Mouse (Mus musculus) heart, embryonic 16.5 days (tissue): ENCODE measurements at regions not wholly inside any gene's neighbourhood (a gene's known extent, or its start where the extent isn't known, plus 50 kb on each side); places are given as distances from the start of the nearest gene placed in this dataset.
"Not testable (repeated sequence)": the region's sequence is repeated elsewhere in the genome, so short reads cannot be mapped to it uniquely, and the experiment has no call there.

Experiments
- ATAC-seq: fragments of 200-750 bp; cut with Nextera tagmentation; replicated peaks from 2 replicates; pipeline ENCODE4 v1.8.0; 2017; ENCODE audit warnings: moderate number of reproducible peaks; ENCODE audit not compliant: insufficient read depth, low FRiP score; ENCODE audit errors: extremely low read depth
- H3K27ac ChIP-seq: fragments of 300-500 bp; sonication (generic); 2 replicates; pipeline ENCODE4 v1.5.1; 2014; ENCODE audit warnings: mild to moderate bottlenecking, low read length, control low read depth, moderate library complexity
- H3K27me3 ChIP-seq: fragments of 300-500 bp; sonication (generic); 2 replicates; pipeline ENCODE4 v1.6.1; 2014; ENCODE audit warnings: low read length, mixed read lengths; ENCODE audit not compliant: control insufficient read depth, insufficient read depth
- H3K36me3 ChIP-seq: fragments of 300-500 bp; sonication (generic); 2 replicates; pipeline ENCODE4 v1.6.1; 2014; ENCODE audit not compliant: control insufficient read depth, insufficient read depth
- H3K4me1 ChIP-seq: fragments of 300-500 bp; sonication (generic); 2 replicates; pipeline ENCODE4 v1.6.1; 2014; ENCODE audit warnings: low read length, mixed read lengths; ENCODE audit not compliant: control insufficient read depth, insufficient read depth
- H3K4me2 ChIP-seq: fragments of 300-500 bp; sonication (generic); 2 replicates; pipeline ENCODE4 v1.6.1; 2014; ENCODE audit warnings: low read depth, mild to moderate bottlenecking, control low read depth, low read length
- H3K4me3 ChIP-seq: fragments of 300-500 bp; sonication (generic); 2 replicates; pipeline ENCODE4 v1.5.1; 2014; ENCODE audit warnings: mild to moderate bottlenecking, control low read depth, low read length
- H3K9ac ChIP-seq: fragments of 300-500 bp; sonication (generic); 2 replicates; pipeline ENCODE4 v1.6.1; 2014; ENCODE audit warnings: low read length, control low read depth
- H3K9me3 ChIP-seq: fragments of 300-500 bp; sonication (generic); replicated peaks from 2 replicates; pipeline ENCODE4 v1.6.1; 2016; ENCODE audit warnings: low read length; ENCODE audit not compliant: control insufficient read depth
- WGBS: fragments of 180-500 bp; shearing (Covaris S2); extraction: QIAGEN DNeasy Blood & Tissue Kit; methylation state at CpG from one replicate; pipeline ENCODE4 v1.1.7; 2014; 5-methylcytosine and 5-hydroxymethylcytosine counted together

DNA sequence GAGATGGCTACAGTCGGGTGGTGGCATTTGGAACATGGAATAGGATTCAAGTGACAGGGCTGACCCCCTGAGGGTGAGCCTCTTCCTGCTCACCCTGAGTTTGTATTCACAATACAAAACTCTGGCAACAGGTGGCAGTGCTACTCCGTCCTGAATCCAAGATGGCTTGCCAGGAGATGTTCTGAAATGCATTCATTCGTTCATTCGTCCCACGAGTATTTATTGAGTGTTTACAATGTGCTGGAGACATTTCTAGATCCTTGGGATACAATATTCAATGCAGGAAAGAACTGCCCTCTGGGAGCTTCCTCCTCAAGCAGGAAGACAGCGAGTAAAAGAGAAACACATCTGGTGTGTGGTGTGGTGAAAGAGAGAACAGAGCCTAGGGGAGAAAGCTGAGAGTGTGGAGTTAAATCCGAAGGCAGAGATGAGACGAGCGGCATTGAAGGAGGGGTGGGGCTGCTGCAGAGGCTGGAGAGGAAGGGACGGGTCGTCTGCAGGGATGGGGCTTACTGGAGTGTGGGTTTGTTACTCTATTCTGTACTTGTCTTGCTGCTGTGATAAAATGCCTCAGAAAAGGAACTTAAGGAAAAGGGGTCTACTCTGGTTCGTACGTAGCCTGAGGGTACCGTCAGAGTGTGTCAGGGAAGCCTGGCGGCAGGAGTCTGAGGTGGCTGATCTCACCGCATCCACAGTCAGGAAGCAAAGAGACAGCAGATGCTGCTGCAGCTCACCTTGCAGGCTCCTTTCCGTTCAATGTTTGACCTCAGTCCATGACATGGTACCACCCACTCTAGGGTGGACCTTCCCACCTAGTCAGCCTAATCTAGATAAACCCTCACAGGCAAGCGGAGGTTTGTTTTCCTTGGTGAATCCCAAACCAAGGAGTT, 125.9 kb upstream of the Haao start:
- Histone ChIP-seq H3K36me3 (no peaks in the 10 kb centered on the region), H3K4me2 (peak overlapping the region; percentile 34), H3K9me3 (no peaks in the 10 kb centered on the region; the same call in 1 of the 2 replicates), H3K27ac (peak overlapping the region; percentile 21; the same call in 1 of the 2 replicates), H3K4me3 (peak overlapping the region; percentile 8; the same call in 1 of the 2 replicates), H3K9ac (no peak overlapping the region; the same call in 1 of the 2 replicates), H3K27me3 (no peaks in the 10 kb centered on the region), H3K4me1 (peaks cover 10% of the 10 kb centered on the region)
- 30% methylated on average over 18 of the region's 18 CpGs for WGBS
- ATAC-seq: no peak

DNA sequence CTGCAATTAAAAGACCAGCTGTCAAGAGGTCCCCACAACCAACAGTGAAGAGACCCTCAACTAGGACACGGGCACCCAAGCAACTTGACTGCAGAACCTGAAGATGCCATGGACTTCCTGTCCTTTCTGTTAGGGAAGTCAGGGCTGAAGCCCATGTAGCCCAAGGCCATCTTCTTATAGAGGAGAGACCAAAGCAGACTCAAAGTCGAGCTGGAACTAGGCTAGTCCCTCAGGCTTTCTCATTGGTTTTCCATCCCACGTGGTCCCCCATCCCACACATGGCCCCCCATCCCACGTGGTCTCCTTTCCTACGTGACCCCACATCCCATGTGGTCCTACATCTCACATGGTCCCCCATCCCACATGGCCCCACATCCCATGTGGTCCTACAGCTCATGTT, 125.1 kb upstream of the Haao start:
- WGBS: 85% methylated on average over 5 of the region's 5 CpGs
- H3K4me3 ChIP-seq: no peak overlapping the region
- no peak for ATAC-seq
- no peak overlapping the region for H3K9ac ChIP-seq
- H3K4me2 ChIP-seq: no peak overlapping the region
- H3K36me3 ChIP-seq: no peaks in the 10 kb centered on the region
- peaks cover 6% of the 10 kb centered on the region for H3K4me1 ChIP-seq
- no peaks in the 10 kb centered on the region; the same call in 1 of the 2 replicates for H3K9me3 ChIP-seq
- H3K27me3 ChIP-seq: no peaks in the 10 kb centered on the region
- H3K27ac ChIP-seq: no peak overlapping the region

DNA sequence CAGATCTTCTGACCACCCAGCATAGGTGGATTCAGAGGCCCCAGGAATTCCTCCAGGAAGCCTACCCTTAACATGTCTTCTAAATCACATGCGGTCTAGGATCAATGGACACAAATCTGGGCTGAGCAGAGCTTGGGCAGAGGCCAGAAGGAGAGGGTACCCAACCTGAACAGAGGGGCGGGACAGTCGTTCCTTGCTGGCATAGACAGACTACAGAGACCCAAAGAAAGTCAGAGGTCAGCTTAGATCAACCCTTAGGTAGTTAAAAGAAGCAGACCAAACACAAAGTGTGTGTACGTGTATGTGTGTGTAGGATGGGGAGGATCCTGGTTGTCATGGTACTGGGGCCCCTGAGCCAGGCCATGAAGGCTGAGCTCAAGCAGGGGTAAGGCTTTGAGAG, 124.7 kb upstream of the Haao start:
- no peak overlapping the region for H3K27ac ChIP-seq
- H3K4me3 ChIP-seq: no peak overlapping the region
- no peaks in the 10 kb centered on the region for H3K36me3 ChIP-seq
- ATAC-seq: no peak
- H3K9me3 ChIP-seq: no peaks in the 10 kb centered on the region; the same call in 1 of the 2 replicates
- no peak overlapping the region for H3K9ac ChIP-seq
- no peaks in the 10 kb centered on the region for H3K27me3 ChIP-seq
- H3K4me1 ChIP-seq: peaks cover 3% of the 10 kb centered on the region
- 82% methylated on average over 4 of the region's 4 CpGs for WGBS
- no peak overlapping the region for H3K4me2 ChIP-seq

DNA sequence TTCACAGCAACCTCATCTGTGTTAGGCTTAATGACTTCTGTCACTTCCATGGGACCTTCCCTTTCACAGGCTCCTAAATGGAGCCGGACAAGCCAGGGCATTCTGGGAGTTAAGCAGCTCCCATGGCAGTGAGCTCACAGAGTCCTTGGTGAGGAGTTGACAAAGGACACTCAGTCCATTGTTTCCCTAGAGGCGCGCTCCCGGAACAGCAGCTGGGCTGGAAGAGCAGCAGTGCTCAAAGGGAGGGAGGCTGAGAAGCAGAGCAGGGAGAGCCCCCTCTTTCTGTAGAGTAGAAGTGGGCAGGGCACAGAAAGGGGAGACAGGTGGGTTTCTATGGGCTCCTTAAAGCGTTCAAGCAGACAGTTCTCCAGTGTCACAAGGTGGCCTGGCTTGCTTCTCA, 124.3 kb upstream of the Haao start:
- no peak overlapping the region for H3K27ac ChIP-seq
- WGBS: 34% methylated on average over 5 of the region's 5 CpGs
- no peak overlapping the region for H3K9ac ChIP-seq
- no peaks in the 10 kb centered on the region for H3K27me3 ChIP-seq
- no peak overlapping the region for H3K4me3 ChIP-seq
- ATAC-seq: no peak; the same call in 1 of the 2 replicates
- peaks cover 3% of the 10 kb centered on the region for H3K4me1 ChIP-seq
- H3K4me2 ChIP-seq: no peak overlapping the region
- no peaks in the 10 kb centered on the region; the same call in 1 of the 2 replicates for H3K9me3 ChIP-seq
- H3K36me3 ChIP-seq: no peaks in the 10 kb centered on the region

DNA sequence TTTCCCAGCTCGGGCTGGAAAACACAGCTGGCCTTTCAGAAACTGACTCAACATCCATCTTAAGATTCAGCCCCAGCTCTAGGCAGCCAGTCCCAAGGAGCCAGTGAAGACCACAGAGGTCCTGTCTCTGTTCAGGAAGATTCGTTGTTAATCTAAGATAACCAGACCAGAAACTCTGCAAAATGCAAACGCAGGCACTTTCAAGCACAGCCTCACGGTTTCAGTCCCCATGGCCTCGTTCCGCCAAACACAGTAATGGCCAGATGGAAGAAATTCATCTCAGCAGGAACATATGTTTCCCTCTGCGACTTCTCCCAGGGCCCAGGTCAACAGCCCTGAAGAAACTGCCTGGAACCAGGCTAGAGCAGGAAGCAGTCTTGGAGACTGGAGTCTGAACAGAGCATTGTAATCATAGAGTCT, 121.7 kb upstream of the Haao start:
- Histone ChIP-seq H3K4me1 (peaks cover 3% of the 10 kb centered on the region), H3K9ac (no peak overlapping the region), H3K9me3 (peaks cover 6% of the 10 kb centered on the region), H3K4me2 (no peak overlapping the region), H3K27ac (peak overlapping the region; percentile 46), H3K27me3 (no peaks in the 10 kb centered on the region), H3K4me3 (no peak overlapping the region), H3K36me3 (no peaks in the 10 kb centered on the region)
- ATAC-seq: peak; percentile 31
- WGBS: 61% methylated on average over 7 of the region's 7 CpGs

DNA sequence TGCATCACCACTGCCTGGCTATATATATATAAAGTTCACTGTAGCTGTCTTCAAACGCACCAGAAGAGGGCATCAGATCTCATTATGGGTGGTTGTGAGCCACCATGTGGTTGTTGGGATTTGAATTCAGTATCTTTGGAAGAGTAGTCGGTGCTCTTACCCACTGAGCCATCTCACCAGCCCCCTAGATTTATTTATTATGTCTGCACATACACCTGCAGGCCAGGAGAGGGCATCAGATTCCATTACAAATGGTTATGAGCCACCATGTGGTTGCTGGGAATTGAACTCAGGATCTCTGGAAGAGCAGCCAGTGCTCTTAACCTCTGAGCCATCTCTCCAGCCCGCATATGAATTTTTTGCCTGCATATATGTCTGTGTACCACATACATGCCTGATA, 120.4 kb upstream of the Haao start:
- H3K27ac ChIP-seq, H3K36me3 ChIP-seq, H3K4me2 ChIP-seq, H3K27me3 ChIP-seq, H3K4me1 ChIP-seq, H3K9ac ChIP-seq, H3K9me3 ChIP-seq, ATAC-seq, H3K4me3 ChIP-seq: not testable (repeated sequence)
- WGBS: 86% methylated on average over 3 of the region's 3 CpGs

DNA sequence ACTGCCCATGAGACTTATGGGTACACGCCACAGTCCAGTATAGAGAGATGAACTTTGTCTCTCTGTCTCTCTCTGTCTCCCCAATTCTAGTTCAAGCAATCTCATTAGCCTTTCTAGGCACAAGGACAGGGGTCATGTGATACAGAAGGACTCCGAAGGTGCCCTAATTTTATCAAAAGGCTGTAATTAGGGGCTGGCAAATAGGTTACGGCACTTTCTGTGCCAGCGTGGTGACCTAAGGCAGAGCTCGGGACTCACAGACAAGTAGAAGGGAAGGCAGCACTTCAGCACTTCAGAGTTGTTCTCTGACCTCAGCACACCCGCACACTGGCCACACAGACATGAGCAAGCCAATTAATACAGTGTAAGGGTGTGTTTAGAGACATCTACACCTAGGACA, 119.2 kb upstream of the Haao start:
- H3K36me3 ChIP-seq: no peaks in the 10 kb centered on the region
- ATAC-seq: no peak
- H3K9me3 ChIP-seq: peaks cover 6% of the 10 kb centered on the region
- 87% methylated on average over 6 of the region's 6 CpGs for WGBS
- no peak overlapping the region for H3K27ac ChIP-seq
- peaks cover 9% of the 10 kb centered on the region for H3K4me1 ChIP-seq
- no peaks in the 10 kb centered on the region for H3K27me3 ChIP-seq
- H3K9ac ChIP-seq: no peak overlapping the region
- H3K4me2 ChIP-seq: no peak overlapping the region
- no peak overlapping the region for H3K4me3 ChIP-seq

DNA sequence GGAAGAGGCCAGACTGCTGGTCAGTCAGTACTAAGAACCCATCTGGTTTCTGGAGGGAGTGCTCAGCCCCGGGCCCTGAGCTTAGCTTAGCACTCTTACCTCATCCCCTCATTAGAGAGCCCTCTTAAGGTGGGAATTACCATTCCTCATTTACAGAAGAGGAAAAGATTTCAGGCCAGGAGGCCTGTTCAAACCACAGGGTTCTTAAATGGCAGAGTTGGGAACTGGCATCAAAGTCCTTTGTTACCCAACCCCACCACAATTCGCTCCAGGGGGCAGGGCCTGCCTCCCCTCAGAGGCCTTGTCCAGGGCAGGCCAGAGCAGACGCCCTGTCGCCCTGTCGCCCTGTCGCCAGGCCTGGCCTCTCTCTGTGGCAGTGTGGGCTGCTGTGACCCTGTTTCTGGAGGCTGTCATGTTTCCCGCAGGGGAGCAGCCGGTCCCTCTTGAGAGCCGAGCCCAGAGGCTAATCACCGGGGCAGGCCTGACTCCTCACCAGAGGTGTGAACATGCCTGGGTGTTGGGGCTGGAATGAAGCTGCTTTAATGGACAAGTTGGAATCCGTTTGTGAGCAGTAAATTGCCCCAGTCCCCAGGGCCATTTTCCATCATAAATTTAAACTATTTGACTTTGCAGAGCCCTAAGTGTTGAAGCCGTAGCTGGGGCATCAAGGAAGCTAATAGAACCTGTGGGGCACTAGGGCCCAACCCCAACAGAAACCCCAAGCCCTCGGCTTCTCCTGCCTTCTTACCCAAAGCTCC, 116.9 kb upstream of the Haao start:
- Histone ChIP-seq H3K4me2 (no peak overlapping the region), H3K36me3 (no peaks in the 10 kb centered on the region), H3K9me3 (peaks cover 6% of the 10 kb centered on the region), H3K27me3 (no peaks in the 10 kb centered on the region), H3K4me3 (no peak overlapping the region), H3K27ac (no peak overlapping the region), H3K4me1 (peaks cover 11% of the 10 kb centered on the region), H3K9ac (no peak overlapping the region)
- ATAC-seq: 0 out of 2 replicates have a peak, but pooled peaks have one; percentile 24
- WGBS: 46% methylated on average over 13 of the region's 13 CpGs

DNA sequence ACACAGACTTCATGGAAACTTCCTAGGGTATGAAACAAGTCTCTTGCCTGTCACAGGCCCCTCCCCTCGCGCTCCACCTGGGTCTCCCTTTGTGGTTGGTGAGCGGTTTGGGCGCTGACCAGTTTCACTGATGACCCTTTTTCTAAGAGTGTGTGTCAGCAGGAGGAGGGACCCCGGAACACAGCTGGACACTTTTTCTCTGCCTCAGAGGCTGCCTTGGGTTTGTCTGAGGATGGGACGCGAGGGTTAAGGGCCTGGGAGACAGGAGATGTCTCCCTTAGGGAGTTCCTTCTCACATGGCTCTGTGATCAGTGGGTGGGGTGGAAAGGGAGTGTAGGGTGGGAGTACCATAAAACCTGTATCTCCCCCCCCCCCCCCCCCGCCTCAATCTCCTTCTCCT, 115.8 kb upstream of the Haao start:
- Histone ChIP-seq H3K4me3 (no peak overlapping the region), H3K4me2 (no peak overlapping the region), H3K9ac (no peak overlapping the region), H3K27me3 (no peaks in the 10 kb centered on the region), H3K27ac (no peak overlapping the region), H3K9me3 (peaks cover 6% of the 10 kb centered on the region), H3K4me1 (peaks cover 21% of the 10 kb centered on the region), H3K36me3 (no peaks in the 10 kb centered on the region)
- WGBS: 89% methylated on average over 7 of the region's 8 CpGs
- ATAC-seq: no peak
